Comparison of ENCODE assay signal across 12 mouse cellular contexts in genomic region chr10:80610116-80610785, GRCm38 (mm10). TPM values are rescaled to one million over a fixed set of nuclear protein-coding genes. Genes with fewer than 3 reads are reported as not detected.
A peak's percentile ranks its signal among the peaks of the same experiment; 100 is the strongest.
DNase-seq lines count a peak whose midpoint lies in the region; ATAC-seq lines count a peak whose summit lies in the region.
"Had no signal": no experiment of that assay in that cellular context is flagged by ENCODE, and none has a peak within 500 bp of the region (broad histone marks: within the 10 kb centered on the region; RNA-seq: fewer than 3 reads in every experiment).

No protein-coding gene starts in this region.

- H3K36me3 ChIP-seq in limb, embryonic 11.5 days (ENCODE audit: control insufficient read depth, insufficient read depth, low read length), result peaks cover 34% of the 10 kb centered on the region
- H3K36me3 ChIP-seq in limb, embryonic 10.5 days, result peaks cover 94% of the 10 kb centered on the region
- peaks cover 88% of the 10 kb centered on the region for H3K36me3 ChIP-seq in liver, embryonic 13.5 days

- no peaks in the 10 kb centered on the region for H3K27me3 ChIP-seq in limb, embryonic 11.5 days (ENCODE audit: control insufficient read depth, insufficient read depth, low read length)
- no peaks in the 10 kb centered on the region for H3K27me3 ChIP-seq in limb, embryonic 10.5 days (ENCODE audit: low read depth, poor library complexity, severe bottlenecking)
- no peaks in the 10 kb centered on the region for H3K27me3 ChIP-seq in liver, embryonic 13.5 days
- H3K27me3 ChIP-seq: limb, embryonic 13.5 days had no signal

- no peak overlapping the region for H3K9ac ChIP-seq in limb, embryonic 11.5 days (ENCODE audit: low read length)
- H3K9ac ChIP-seq in liver, embryonic 13.5 days, result 0 out of 2 replicates have a peak overlapping the region, but pooled peaks have one; percentile 28
- H3K9ac ChIP-seq: limb, embryonic 13.5 days had no signal

- no peak for ATAC-seq in limb, embryonic 11.5 days (ENCODE audit: insufficient number of reproducible peaks, low FRiP score, low TSS enrichment, low read depth)
- peak; percentile 44 for ATAC-seq in CD4-positive, CD25-positive, alpha-beta regulatory T cell, adult 4 months
- no peak for ATAC-seq in liver, embryonic 13.5 days (ENCODE audit: low read depth)
- ATAC-seq: forebrain, embryonic 16.5 days had no signal

- no peaks in the 10 kb centered on the region for H3K4me1 ChIP-seq in limb, embryonic 11.5 days (ENCODE audit: control insufficient read depth, insufficient read depth, low read length)
- 0 out of 2 replicates have a peak, but pooled peaks cover 4% of the 10 kb centered on the region for H3K4me1 ChIP-seq in limb, embryonic 10.5 days
- H3K4me1 ChIP-seq in liver, embryonic 13.5 days (replicated peaks), result peaks cover 52% of the 10 kb centered on the region
- H3K4me1 ChIP-seq: limb, embryonic 13.5 days had no signal

- H3K4me2 ChIP-seq in limb, embryonic 11.5 days (ENCODE audit: low read depth, severe bottlenecking), result no peak overlapping the region
- no peak overlapping the region for H3K4me2 ChIP-seq in liver, embryonic 13.5 days
- H3K4me2 ChIP-seq: limb, embryonic 13.5 days; midbrain, embryonic 11.5 days had no signal

- no peaks in the 10 kb centered on the region for H3K9me3 ChIP-seq in limb, embryonic 11.5 days (ENCODE audit: control insufficient read depth, low read length)
- no peaks in the 10 kb centered on the region for H3K9me3 ChIP-seq in limb, embryonic 10.5 days (replicated peaks)
- H3K9me3 ChIP-seq in liver, embryonic 13.5 days (replicated peaks), result no peaks in the 10 kb centered on the region
- H3K9me3 ChIP-seq: limb, embryonic 13.5 days had no signal

- H3K4me3 ChIP-seq in limb, embryonic 11.5 days (ENCODE audit: low read depth, low read length), result 0 out of 2 replicates have a peak overlapping the region, but pooled peaks have one; percentile 1
- no peak overlapping the region for H3K4me3 ChIP-seq in limb, embryonic 10.5 days
- H3K4me3 ChIP-seq in liver, embryonic 13.5 days (replicated peaks), result no peak overlapping the region
- H3K4me3 ChIP-seq: gastrocnemius, adult 2 months; limb, embryonic 13.5 days had no signal

- DNase-seq in limb, embryonic 11.5 days (ENCODE audit: low spot score), result no peak
- DNase-seq in limb, embryonic 10.5 days (ENCODE audit: low spot score), result no peak
- DNase-seq in cerebellum, adult 9-10 months, result peak; percentile 93
- no peak for DNase-seq in liver, embryonic 13.5 days
- no peak for DNase-seq in urinary bladder, postnatal 10 days (ENCODE audit: low spot score)
- no peak for DNase-seq in adrenal gland, adult (ENCODE audit: inconsistent age in 2 of 2, low spot score in 1 of 2)
- DNase-seq in right cerebral cortex, postnatal 25 days, result no peak

- H3K27ac ChIP-seq in limb, embryonic 11.5 days (replicated peaks; ENCODE audit: low read depth, low read length), result no peak overlapping the region
- no peak overlapping the region for H3K27ac ChIP-seq in limb, embryonic 10.5 days
- peak overlapping the region; percentile 63 for H3K27ac ChIP-seq in liver, embryonic 13.5 days
- H3K27ac ChIP-seq: gastrocnemius, adult 2 months; limb, embryonic 13.5 days had no signal

- 92% methylated on average over 9 of the region's 9 CpGs for WGBS in limb, embryonic 11.5 days
- 94% methylated on average over 9 of the region's 9 CpGs for WGBS in limb, embryonic 10.5 days
- 79% methylated on average over 9 of the region's 9 CpGs for WGBS in liver, embryonic 13.5 days (ENCODE audit: insufficient replicate concordance)

RNA-seq across cellular contexts. Expression of gene Gm49322, which starts 4.4 kb away (rescaled TPM):
- 2.1 and 2.6 TPM in 2 replicates for polyA plus RNA-seq in limb, embryonic 11.5 days (2014; fragmentation: Nextera tagmentation; extraction: Ambion mirVana)
- 5.1 and 5.2 TPM in 2 replicates for polyA plus RNA-seq in limb, embryonic 10.5 days (2016; fragmentation: Nextera tagmentation; extraction: Ambion mirVana)
- 10 to 100 TPM; 11.1 to 13.6 TPM for polyA plus RNA-seq in CD4-positive, CD25-positive, alpha-beta regulatory T cell, adult 4 months (2017; shearing (Covaris generic))
- polyA plus RNA-seq in liver, embryonic 13.5 days (2015; fragmentation: Nextera tagmentation; extraction: Ambion mirVana), result 1.4 and 1.5 TPM in 2 replicates

RNA-seq across cellular contexts. Expression of gene Adat3, which starts 7.6 kb away (rescaled TPM):
- polyA plus RNA-seq in limb, embryonic 11.5 days (2014; fragmentation: Nextera tagmentation; extraction: Ambion mirVana), result 9.7 and 9.8 TPM in 2 replicates
- 11.1 and 13.4 TPM in 2 replicates for polyA plus RNA-seq in limb, embryonic 10.5 days (2016; fragmentation: Nextera tagmentation; extraction: Ambion mirVana)
- polyA plus RNA-seq in CD4-positive, CD25-positive, alpha-beta regulatory T cell, adult 4 months (2017; shearing (Covaris generic)), result 1 to 10 TPM; 1.7 to 3.6 TPM
- polyA plus RNA-seq in liver, embryonic 13.5 days (2015; fragmentation: Nextera tagmentation; extraction: Ambion mirVana), result 5.7 and 6.3 TPM in 2 replicates

RNA-seq across cellular contexts. Expression of gene Scamp4, which starts 7.6 kb away (rescaled TPM):
- polyA plus RNA-seq in limb, embryonic 11.5 days (2014; fragmentation: Nextera tagmentation; extraction: Ambion mirVana), result 68.8 and 73.0 TPM in 2 replicates
- 87.8 and 92.2 TPM in 2 replicates for polyA plus RNA-seq in limb, embryonic 10.5 days (2016; fragmentation: Nextera tagmentation; extraction: Ambion mirVana)
- 100 to 1,000 TPM in 1 of 2 experiments, 10 to 100 TPM in 1; 98.1 to 145 TPM for polyA plus RNA-seq in CD4-positive, CD25-positive, alpha-beta regulatory T cell, adult 4 months (2017; shearing (Covaris generic))
- 52.0 and 54.6 TPM in 2 replicates for polyA plus RNA-seq in liver, embryonic 13.5 days (2015; fragmentation: Nextera tagmentation; extraction: Ambion mirVana)

RNA-seq across cellular contexts. Expression of gene Csnk1g2, which starts 12.4 kb away (rescaled TPM):
- 126 and 152 TPM in 2 replicates for polyA plus RNA-seq in limb, embryonic 11.5 days (2014; fragmentation: Nextera tagmentation; extraction: Ambion mirVana)
- 237 and 255 TPM in 2 replicates for polyA plus RNA-seq in limb, embryonic 10.5 days (2016; fragmentation: Nextera tagmentation; extraction: Ambion mirVana)
- polyA plus RNA-seq in CD4-positive, CD25-positive, alpha-beta regulatory T cell, adult 4 months (2017; shearing (Covaris generic)), result 10 to 100 TPM in 1 of 2 experiments, 1 to 10 TPM in 1; 6.9 to 12.8 TPM
- polyA plus RNA-seq in liver, embryonic 13.5 days (2015; fragmentation: Nextera tagmentation; extraction: Ambion mirVana), result 46.0 and 51.1 TPM in 2 replicates

RNA-seq across cellular contexts. Expression of gene Abhd17a, which starts 20.1 kb away (rescaled TPM):
- polyA plus RNA-seq in limb, embryonic 11.5 days (2014; fragmentation: Nextera tagmentation; extraction: Ambion mirVana), result 114 and 121 TPM in 2 replicates
- polyA plus RNA-seq in limb, embryonic 10.5 days (2016; fragmentation: Nextera tagmentation; extraction: Ambion mirVana), result 104 and 108 TPM in 2 replicates
- 1 to 10 TPM; 2.3 to 9.7 TPM for polyA plus RNA-seq in CD4-positive, CD25-positive, alpha-beta regulatory T cell, adult 4 months (2017; shearing (Covaris generic))
- 45.1 and 51.7 TPM in 2 replicates for polyA plus RNA-seq in liver, embryonic 13.5 days (2015; fragmentation: Nextera tagmentation; extraction: Ambion mirVana)
